Mouse (Mus musculus) cerebellum, postnatal 10 days (tissue): ENCODE data around the gene Gipc3.

Experiments
- DNase-seq, 2 experiments: peaks; one replicate each; pipeline ENCODE4 v3.0.0; 2021; ENCODE audit warnings: mixed read lengths in 2 of 2

Gipc3 gene

GRCm38 (mm10) chr10:81320550-81321347 is 22.3 kb downstream of the Gipc3 start, which contains the start of gene Cactin:
TSS of gene Cactin (plus strand) at chr10:81321103.
- peak; percentile 100 for DNase-seq

- peak in 1 of 2 experiments; percentile 59 for DNase-seq
Observed at GRCm38 (mm10) chr10:81319741-81320549, 23.1 kb downstream of the Gipc3 start.

- peak; percentile 65 to 70 for DNase-seq
Observed at GRCm38 (mm10) chr10:81319330-81319699, 23.8 kb downstream of the Gipc3 start.

GRCm38 (mm10) chr10:81318589-81319329 is 24.3 kb downstream of the Gipc3 start:
- DNase-seq, result peak; percentile 66 to 69

GRCm38 (mm10) chr10:81317273-81317672 is 25.8 kb downstream of the Gipc3 start:
- no peak for DNase-seq

GRCm38 (mm10) chr10:81316338-81317060 is 26.6 kb downstream of the Gipc3 start:
- peak in 1 of 2 experiments; percentile 56 for DNase-seq

- DNase-seq, result no peak
Observed at GRCm38 (mm10) chr10:81315587-81315986, 27.5 kb downstream of the Gipc3 start.

GRCm38 (mm10) chr10:81314201-81314600 is 28.9 kb downstream of the Gipc3 start:
- no peak for DNase-seq

- DNase-seq, result no peak
Observed at GRCm38 (mm10) chr10:81313581-81313980, 29.5 kb downstream of the Gipc3 start.

- DNase-seq, result no peak
Observed at GRCm38 (mm10) chr10:81309571-81309970, 33.5 kb downstream of the Gipc3 start.

- DNase-seq, result no peak
Observed at GRCm38 (mm10) chr10:81306837-81307682, 36.0 kb downstream of the Gipc3 start.

- no peak for DNase-seq
Observed at GRCm38 (mm10) chr10:81306173-81306668, 36.8 kb downstream of the Gipc3 start.

GRCm38 (mm10) chr10:81305663-81306062 is 37.4 kb downstream of the Gipc3 start:
- DNase-seq, result peak in 1 of 2 experiments; percentile 67

- DNase-seq, result peak; percentile 81 to 87
Observed at GRCm38 (mm10) chr10:81304597-81305238, 38.3 kb downstream of the Gipc3 start.

- no peak for DNase-seq
Observed at GRCm38 (mm10) chr10:81303761-81304160, 39.3 kb downstream of the Gipc3 start.

- DNase-seq, result no peak
Observed at GRCm38 (mm10) chr10:81303258-81303657, 39.8 kb downstream of the Gipc3 start.

- DNase-seq, result no peak
Observed at GRCm38 (mm10) chr10:81302781-81303218, 40.3 kb downstream of the Gipc3 start.

GRCm38 (mm10) chr10:81302288-81302687 is 40.8 kb downstream of the Gipc3 start:
- no peak for DNase-seq

- peak; percentile 68 to 78 for DNase-seq
Observed at GRCm38 (mm10) chr10:81301321-81301720, 41.7 kb downstream of the Gipc3 start.

GRCm38 (mm10) chr10:81300352-81300907 is 42.6 kb downstream of the Gipc3 start:
- DNase-seq, result no peak
